Mouse (Mus musculus) heart, postnatal 36 days (tissue): ENCODE results near the gene Spaca3. TPM values are rescaled to one million over a fixed set of nuclear protein-coding genes. Genes with fewer than 3 reads are reported as not detected.

Experiments
- DNase-seq, 2 experiments: peaks; one replicate each; pipeline ENCODE4 v3.0.0; 2021 to 2022
- intact Hi-C: fragments of 180-260 bp; cut with DNase I; formaldehyde crosslinking; loops from one replicate; pipeline ENCODE4 v1.15.1; 2025
- total RNA-seq, 2 experiments: library from RNA; stranded (reverse); gene quantifications; 2 replicates each; pipeline ENCODE4 v1.2.3; 2021

The Spaca3 gene
- total RNA-seq, 2 experiments from 2014 or later: not detected

DNA sequence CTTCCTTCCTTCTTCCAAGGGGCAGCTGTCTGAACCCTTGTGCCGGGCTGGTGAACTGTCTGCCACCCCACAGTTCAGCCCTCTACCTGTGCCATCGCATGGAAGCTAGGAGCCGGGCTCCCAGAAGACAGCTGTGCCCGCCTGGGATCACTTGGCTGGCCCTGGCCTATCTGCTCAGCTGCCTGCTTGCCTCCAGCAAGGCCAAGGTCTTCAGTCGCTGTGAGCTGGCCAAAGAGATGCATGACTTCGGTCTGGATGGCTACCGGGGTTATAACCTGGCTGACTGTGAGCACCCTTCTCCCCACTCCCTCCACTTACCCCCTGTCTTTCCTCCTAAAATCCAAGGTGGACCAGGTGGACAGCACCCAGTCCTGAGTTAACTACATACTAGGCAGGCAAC is 4.8 kb downstream of the Spaca3 start:
- no peak for DNase-seq
- intact Hi-C loops: no loop called here

DNA sequence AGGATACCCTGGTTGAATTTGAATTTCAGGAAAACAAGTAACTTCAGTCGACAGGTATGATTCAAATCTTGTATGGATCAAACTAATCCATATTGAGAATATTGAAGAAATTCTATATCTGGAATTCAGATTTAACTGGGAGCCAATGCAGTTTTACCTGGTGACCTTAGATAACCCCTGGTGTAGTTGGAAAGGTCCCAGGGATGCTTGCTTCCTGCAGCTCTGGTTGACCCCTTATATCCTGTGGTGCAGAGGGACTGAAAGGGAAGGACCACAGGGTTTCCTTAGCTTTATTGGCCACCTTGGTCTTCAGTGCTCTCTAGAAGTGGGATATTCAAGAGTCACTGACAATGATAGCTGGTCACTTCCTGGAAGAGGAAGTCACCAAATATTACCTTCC is 9.9 kb downstream of the Spaca3 start:
- intact Hi-C loops: no loop called here

DNA sequence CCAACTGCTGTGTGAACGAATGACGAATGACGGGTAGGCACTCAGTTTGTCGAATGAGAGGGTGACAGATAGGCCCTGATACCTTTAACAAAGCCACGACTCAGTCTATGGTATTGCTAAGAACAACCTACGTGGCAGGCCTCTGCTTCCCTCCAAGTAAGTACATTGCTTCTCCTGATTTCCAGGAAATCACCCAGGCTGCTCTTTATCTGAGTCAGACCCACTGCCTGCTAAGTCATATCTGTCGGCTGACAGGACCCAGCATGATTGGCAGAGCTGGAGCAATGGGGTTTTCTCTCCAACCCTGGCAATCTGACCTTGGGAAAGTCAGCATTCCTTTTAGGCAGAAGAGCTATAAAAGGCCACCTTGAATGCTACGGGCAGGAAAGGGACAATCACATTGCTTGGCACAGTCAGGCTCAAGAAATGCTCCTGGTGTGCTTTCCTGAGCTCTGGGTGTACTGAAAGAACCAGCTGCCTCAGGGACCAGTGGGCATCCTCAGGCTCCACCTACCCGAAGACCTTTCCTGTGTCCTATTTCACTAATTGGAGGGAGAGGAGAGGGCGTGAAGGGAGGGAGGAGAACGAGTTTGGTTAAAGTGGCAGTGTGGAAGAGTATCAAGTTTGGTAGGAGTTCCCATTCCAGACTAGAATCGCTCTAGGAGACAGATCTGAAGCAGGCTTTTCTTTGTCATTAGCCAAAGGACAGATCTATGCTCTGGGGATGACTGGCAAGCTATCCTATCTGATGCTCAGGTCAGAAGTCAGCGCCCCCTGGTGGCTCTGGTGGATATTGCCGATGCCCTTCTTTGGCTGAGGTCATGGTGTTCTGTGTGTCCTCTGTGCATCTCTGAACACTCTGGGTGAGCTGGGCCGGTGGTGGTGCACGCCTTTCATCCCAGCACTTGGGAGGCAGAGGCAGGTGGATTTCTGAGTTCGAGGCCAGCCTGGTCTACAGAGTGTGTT is 14.6 kb downstream of the Spaca3 start:
- intact Hi-C loops: loop anchor here (5.0 kb wide), 1 partner anchor 175 kb away; no protein-coding TSS in a partner anchor
- peak; percentile 44 to 72 for DNase-seq

More for the DNA sequence above, 9.9 kb downstream of the Spaca3 start:
- DNase-seq: no peak

DNA sequence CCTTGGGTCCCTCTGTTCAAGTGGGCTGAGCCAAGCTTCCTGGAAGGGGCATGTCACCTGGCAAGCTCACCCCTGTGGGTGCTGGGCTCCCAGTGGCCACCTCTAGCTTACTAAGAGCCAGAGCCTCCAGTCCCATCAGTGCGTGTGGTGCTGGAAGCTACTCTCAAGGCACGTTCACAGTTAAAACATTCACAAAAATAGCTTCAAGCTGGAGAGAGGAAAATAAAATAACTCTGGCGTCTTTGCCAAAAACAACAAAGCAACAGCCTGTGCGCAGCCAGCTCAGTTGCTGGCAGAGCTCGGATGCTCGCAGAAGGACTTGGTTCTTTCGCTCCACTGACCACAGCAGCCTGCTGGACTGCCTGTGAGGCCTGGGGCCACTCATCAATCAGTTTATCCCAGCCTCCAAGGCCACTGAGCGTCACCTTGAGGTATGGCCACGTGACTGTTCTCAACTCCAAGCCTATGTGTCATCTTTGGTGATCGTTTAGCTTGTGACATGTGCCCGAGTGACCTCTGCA is 19.0 kb downstream of the Spaca3 start:
- intact Hi-C loops: no loop called here

DNA sequence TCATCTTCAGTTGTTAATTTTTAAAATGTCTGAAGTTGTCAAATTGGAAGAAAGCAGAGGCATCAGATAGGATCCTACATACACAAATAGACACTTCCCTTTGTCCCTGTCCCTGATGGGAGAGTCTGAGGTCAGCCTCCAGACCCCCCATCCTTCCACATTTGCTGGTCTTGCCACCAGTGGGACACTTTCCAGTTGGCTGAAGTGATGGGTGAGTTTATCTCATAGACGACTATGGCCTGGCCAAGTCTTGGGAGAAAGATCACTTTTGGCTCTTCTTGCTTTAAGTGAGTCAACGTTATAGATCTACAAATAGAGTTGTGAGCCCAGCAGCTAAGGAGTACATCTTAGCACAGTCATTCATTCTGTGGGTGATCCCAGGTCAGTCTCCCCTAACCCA is 19.9 kb downstream of the Spaca3 start:
- peak in 1 of 2 experiments; percentile 8 for DNase-seq
- intact Hi-C loops: no loop called here

More for the DNA sequence above, 19.0 kb downstream of the Spaca3 start:
- peak; percentile 38 to 49 for DNase-seq

DNA sequence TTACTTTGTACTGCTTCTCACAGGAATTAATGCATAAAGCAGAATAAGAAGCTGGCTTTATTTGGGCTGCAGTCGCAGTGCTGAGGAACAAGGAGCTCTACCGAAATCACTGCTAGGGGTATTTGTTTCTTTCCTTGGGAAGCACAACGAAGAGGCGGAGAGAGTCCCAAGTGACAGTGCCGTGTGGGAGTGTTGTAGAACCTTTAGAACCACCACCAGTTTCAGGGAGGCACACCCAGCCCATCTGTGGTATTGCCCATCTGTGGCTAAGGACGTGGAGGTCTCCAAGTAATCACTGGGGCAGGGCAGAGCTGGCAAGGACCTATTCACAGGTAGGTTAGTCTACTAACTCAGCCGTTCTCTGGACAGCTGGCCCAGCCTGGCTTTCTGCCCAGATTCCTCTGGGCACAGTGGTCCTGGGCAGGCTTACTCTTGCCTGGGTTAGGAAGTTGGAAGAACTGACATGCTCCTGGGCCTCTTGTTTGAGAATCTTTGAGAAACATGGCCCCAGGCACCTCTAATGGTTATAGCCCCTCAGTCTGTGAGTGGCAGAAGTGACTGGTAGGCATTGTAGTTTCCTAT is 24.2 kb downstream of the Spaca3 start:
- no peak for DNase-seq
- intact Hi-C loops: no loop called here

DNA sequence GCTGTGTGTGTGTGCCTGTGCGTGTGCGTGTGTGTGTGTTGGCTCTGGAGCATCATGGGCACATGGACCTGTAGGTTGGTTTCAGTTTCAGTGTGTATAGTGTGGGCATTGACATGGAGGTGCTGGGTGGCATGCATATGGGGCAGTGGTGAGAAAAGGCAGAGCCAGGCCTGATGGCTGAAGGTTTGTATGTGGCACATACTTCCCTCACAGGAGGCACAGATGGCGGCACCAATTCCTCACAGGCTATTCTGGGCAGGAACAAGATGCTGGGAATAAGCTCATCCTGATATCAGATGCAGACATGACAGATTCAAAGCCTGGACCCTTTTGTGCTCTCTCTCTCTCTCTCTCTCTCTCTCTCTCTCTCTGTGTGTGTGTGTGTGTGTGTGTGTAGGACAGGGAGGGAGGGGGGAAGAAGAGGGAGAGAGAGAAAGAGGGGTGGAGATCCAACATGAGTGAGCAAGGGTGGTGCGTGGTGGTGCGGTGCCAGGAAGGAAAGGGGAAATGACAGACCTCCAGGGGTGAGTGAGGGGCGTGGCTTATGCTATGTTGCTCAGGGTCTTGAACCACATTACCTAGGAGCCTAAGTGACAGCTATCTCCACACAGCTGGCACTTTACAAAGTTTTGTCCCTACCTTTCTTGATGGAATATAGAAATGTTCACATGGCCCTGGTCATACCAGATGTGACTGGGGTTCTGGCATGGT is 26.5 kb downstream of the Spaca3 start:
- intact Hi-C loops: no loop called here
- DNase-seq: no peak

DNA sequence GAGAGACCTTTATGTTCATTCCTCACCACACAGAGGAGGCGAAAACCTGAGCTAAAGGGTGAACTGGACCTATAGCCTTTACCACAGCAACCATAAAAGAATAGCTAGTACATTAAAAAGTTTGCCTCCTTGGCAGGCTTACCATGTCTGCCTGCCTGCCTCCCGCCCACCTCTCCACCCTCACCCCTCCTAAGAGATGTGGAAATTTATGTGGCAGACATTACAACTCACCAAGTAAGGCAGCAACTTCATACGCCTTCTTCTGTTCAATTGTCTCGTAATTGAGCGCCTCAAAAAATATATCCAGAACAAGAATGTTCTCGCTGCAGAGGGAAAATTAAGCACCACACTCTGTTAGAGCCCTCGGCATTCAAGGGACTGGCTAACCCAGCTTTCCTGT is 28.2 kb downstream of the Spaca3 start:
- intact Hi-C loops: no loop called here
- no peak for DNase-seq

DNA sequence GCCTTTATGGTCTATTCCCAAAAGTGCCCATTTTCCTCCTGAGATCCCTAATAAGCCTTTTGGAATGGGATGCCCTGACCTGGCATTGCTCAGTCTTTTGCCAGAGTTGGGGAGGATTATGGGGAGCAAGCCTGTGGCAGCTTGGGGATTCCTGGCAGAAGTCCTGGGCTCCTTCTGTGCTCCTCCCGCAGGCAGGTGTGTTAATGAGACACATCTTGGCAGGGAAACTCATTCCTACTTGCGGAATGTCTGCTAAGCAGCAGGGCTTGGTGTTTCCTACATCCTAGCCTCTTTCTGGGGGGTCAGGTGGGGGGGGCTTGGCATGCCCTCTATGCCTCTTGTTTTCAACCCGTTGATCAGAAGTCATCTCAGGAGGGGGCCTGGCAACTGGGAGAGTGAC is 28.9 kb downstream of the Spaca3 start:
- intact Hi-C loops: no loop called here
- DNase-seq: no peak

DNA sequence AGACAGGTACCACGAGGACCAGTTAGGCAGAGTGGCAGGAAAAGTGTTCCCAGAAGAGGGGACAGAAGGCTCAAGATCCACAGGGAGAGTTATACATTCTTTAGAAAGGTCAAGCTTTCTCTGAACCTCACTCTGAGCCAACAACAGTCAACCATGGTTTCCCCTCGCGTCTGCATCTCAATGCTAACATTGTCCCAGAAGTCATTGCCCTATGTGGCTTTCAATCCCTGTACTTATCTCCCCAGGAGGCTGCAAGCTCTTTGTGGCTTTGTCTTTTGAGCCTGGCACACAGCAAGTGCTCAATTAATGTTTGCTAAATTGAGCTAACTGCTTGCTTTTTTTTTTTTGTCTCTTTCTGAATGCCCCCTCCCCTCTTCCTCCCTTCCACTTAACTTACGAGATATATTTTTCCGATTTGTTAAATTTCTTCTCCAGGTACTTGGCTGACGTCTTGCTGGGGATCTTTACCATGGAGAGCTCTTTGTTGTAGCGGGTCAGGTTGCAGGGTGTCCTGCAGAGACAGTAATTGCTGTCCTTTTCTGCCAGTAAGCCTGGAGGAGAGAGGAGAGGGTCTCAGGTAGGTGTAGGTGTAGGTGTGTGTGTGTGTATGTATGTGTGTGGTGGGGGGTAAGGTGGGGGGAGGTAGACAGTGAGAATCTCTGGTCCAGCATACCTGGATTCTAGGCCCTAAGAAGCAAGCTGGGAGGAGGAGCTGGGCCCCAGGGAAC is 31.3 kb downstream of the Spaca3 start:
- intact Hi-C loops: no loop called here
- DNase-seq: no peak

DNA sequence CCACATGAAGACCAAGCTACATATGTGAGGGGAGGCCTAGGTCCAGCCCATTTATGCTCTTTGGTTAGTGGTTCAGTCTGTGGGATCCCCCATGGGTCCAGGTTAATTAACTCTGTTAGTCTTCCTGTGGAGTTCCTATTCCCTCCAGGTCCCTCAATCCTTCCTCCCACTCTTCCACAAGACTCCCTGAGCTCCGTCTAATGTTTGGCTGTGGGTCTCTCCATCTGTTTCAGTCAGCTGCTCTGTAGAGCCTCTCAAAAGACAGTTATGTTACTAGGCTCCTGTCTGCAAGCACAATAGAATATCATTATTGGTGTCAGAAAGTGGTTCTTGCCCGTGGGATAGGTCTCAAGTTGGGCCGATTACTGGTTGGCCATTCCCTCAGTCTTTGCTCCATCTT is 37.7 kb downstream of the Spaca3 start:
- DNase-seq: no peak
- intact Hi-C loops: no loop called here

DNA sequence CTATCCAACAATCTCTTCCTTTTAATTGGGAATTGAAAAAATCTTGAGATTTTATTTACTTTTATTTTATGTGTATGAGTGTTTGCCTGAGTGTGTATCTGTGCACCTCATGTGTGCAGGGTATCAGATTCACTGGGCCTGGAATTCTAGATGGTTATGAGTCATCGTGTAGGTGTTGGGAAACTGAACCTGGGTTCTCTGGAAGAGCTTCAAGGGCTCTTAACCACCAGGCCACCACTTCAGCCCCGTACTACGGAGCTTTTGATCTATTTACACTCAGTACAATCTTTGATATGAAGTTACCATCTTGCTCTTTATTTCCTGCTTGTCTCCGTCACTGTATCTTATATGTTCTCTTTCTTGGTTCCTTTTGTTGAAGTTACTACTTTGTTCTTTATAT is 42.4 kb downstream of the Spaca3 start:
- no peak for DNase-seq
- intact Hi-C loops: no loop called here

DNA sequence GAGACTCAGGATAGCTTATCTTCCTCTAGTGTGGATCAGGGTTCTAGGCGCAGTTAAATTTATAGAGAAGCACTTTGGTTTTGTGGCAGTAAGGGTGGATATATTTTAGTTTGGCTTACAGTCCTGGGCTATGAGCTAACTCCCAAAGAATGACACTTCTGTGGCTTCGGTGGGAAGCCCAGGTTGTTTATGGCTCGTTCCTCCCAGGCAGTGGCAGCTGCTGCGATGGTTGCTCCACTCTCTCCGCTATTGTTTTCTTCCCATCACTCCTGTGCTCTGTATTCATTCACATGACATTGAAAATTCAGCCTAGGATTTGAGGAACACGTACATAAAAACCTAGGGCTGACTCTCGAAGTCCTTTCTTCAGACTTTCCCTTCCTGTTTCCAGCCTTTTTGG is 44.5 kb downstream of the Spaca3 start:
- intact Hi-C loops: no loop called here

DNA sequence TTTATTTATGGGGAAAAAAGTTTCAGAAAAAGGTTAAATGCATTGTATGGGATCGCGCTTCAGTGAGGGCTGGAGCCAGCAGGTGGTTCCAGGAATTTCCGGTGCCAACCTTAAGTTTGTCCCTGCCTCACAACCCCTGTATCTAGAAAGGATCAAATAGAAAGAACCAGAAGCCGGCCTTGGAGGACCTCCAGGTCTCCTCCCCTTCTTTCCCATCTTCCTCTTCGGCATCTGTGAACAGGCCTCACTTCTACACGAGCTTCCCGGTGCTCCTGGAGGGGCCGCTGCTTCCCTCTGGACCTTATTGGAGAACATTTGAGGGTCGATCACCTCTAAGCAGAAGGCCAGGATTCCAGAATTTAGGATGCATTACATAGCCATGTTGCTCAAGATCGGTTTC is 45.3 kb downstream of the Spaca3 start:
- intact Hi-C loops: no loop called here
- no peak for DNase-seq

More for the DNA sequence above, 44.5 kb downstream of the Spaca3 start:
- DNase-seq: no peak

DNA sequence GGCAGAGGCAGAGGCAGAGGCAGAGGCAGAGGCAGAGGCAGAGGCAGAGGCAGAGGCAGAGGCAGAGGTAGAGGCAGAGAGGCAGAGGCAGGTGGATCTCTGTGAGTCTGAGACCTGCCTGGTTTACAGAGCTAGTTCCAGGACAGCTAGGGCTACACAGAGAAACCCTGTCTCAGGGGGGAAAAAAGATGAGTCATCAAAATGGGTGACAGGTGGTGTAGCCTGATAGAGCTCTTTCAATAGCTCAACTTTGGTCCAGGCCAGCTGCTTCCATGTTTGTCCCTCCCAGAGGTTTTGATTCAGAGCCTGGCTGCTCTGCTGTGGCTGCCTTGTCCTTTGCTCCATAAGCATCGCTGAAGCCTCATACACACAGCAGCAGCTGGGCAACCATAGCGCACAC is 46.4 kb downstream of the Spaca3 start:
- no peak for DNase-seq
- intact Hi-C loops: no loop called here

DNA sequence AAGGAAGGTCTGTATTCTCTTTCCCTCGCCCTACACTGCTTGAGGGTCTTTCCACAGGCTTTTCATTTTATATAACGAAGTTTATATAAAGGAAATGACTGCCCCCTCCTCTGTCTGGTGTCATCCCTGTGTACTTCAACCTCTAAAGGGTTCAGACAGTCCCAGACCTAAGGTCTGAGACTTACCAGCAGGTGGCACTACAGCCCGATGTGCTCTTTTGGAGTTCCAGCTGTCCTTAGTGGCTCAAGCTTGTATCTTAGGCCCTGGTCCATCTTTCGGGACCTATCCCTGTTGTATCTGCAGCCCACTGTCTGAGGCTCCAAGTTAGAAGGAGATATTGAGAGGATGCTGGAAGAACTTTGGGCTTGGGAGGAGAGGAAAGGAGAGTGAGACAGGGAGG is 48.3 kb downstream of the Spaca3 start:
- intact Hi-C loops: loop anchor here (2.0 to 5.0 kb wide), 2 partner anchors 556 to 706 kb away; no protein-coding TSS in a partner anchor
- DNase-seq: peak; percentile 30 to 59

DNA sequence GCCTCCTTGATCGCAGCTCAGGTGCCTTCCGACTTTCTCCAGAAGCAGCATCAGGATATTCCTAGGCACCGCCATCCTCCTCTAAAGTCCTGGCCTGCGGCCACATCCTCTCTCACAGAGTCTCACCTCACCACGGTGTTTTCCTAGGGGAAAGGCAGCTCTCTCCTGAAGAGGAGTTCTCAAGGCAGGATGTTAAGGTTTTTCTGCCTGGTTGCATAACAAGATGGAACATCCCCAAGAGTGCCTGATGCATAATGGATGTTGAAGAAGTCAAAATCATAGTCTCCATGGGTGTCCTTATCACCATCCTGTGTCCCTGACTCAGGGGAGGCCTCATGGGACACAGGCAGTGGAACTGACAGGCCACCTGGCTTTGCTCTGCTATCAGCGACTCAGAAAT is 49.7 kb downstream of the Spaca3 start:
- intact Hi-C loops: loop anchor here (2.0 to 5.0 kb wide), 2 partner anchors 554 to 705 kb away; no protein-coding TSS in a partner anchor
- DNase-seq: no peak

DNA sequence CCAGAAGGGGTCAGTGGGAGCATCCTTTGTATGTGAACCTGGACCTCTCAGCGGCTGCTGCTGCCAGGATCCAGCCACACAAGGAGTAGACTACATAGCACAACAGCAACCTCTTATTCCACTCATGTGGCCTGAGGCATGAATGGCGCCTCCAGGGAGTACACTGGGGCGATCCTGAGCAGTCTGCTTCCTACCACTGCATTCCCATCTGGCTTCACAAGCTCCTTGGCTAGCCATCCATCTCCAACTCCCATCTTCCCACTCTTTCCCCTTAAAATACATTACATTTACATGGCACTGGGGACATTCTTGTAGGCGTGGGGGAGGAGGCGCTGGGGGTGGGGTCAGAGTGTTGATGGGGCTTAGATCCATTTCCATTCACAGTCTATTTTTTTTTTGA is 54.6 kb downstream of the Spaca3 start:
- intact Hi-C loops: loop anchor here (10.0 kb wide), 1 partner anchor 462 kb away; no protein-coding TSS in a partner anchor
- no peak for DNase-seq

DNA sequence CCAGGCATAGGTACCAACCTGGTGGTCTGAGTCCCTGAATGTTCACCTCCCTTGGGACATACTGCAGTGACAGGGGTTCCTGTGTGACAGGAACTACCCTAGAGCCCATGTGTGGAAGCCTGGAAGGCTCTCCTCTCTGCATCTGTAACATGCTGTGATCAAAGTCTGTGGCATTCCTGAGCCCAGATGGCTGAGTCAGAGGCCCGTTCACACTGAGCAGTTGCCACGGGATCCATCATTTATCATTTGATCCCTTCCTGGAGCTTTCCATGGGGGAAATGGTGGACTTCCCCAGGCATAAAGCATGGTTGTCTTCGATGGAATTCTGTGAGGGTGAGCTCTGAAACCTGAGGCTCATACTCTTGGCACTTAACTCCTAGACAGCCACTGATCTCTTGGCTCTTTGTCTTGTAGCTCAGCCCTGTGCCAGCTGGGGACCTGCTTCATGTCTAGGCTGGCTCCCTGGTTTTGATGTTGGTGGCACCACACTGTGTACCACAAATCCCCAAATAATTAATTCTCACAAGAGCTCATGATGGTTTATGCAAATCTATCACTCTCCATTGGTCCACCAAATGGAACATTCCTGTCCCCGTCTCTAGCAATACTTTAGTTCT is 55.4 kb downstream of the Spaca3 start:
- no peak for DNase-seq
- intact Hi-C loops: loop anchor here (10.0 kb wide), 1 partner anchor 461 kb away; no protein-coding TSS in a partner anchor
